Mouse (Mus musculus) gastrocnemius, postnatal 14 days (tissue): ENCODE measurements around the gene Rfx2. TPM values are rescaled to one million over a fixed set of nuclear protein-coding genes. Genes with fewer than 3 reads are reported as not detected.

ENCODE experiments used
- total RNA-seq, 2 experiments: library from RNA; stranded (reverse); gene quantifications; 2 replicates each; pipeline ENCODE4 v1.2.3; 2021

Rfx2 gene
- total RNA-seq, 2 experiments from 2014 or later, result 3.3 to 4.7 TPM

Other genes starting within 250 kb of the Rfx2 start
- 10 to 100 TPM; 25.1 to 34.9 TPM for gene Safb2, start 246.4 kb downstream of the Rfx2 start, total RNA-seq
- 10 to 100 TPM; 39.4 to 46.2 TPM for gene Safb, start 246.2 kb downstream of the Rfx2 start, total RNA-seq
- gene 2410015M20Rik, start 221.2 kb downstream of the Rfx2 start, total RNA-seq, result 100 to 1,000 TPM; 193 to 194 TPM
- 100 to 1,000 TPM; 679 to 780 TPM for gene Rpl36, start 217.6 kb downstream of the Rfx2 start, total RNA-seq
- gene Lonp1, start 204.1 kb downstream of the Rfx2 start, total RNA-seq, result 10 to 100 TPM; 50.3 to 54.5 TPM
- gene Catsperd, start 202.9 kb downstream of the Rfx2 start, total RNA-seq, result not detected
- gene Ranbp3, start 157.7 kb downstream of the Rfx2 start, total RNA-seq, result 10 to 100 TPM; 34.2 to 35.1 TPM
- 100 to 1,000 TPM; 433 to 458 TPM for gene Ndufa11, start 113.2 kb downstream of the Rfx2 start, total RNA-seq
- 1 to 10 TPM; 5.4 to 5.8 TPM for gene Vmac, start 113.0 kb downstream of the Rfx2 start, total RNA-seq
- 1 to 10 TPM in 1 of 2 experiments, under 1 TPM in 1; 0.47 to 1.4 TPM for gene Nrtn, start 73.5 kb downstream of the Rfx2 start, total RNA-seq
- gene Dus3l, start 66.3 kb downstream of the Rfx2 start, total RNA-seq, result 10 to 100 TPM; 12.9 to 13.2 TPM
- gene Prr22, start 60.8 kb downstream of the Rfx2 start, total RNA-seq, result under 1 TPM in 1 of 2 experiments, not detected in 1; 0.14 TPM
- not detected for gene Acsbg2, start 43.4 kb upstream of the Rfx2 start, total RNA-seq
- not detected for gene 1700061G19Rik, start 44.5 kb upstream of the Rfx2 start, total RNA-seq
- 10 to 100 TPM; 13.9 to 17.1 TPM for gene Mllt1, start 104.4 kb upstream of the Rfx2 start, total RNA-seq
- not detected for gene Acer1, start 151.1 kb upstream of the Rfx2 start, total RNA-seq
- gene Clpp, start 159.3 kb upstream of the Rfx2 start, total RNA-seq, result 10 to 100 TPM; 32.7 to 33.3 TPM
- gene Alkbh7, start 166.3 kb upstream of the Rfx2 start, total RNA-seq, result 10 to 100 TPM; 23.3 to 25.2 TPM
- gene Pspn, start 169.0 kb upstream of the Rfx2 start, total RNA-seq, result not detected
- gene Gtf2f1, start 180.3 kb upstream of the Rfx2 start, total RNA-seq, result 10 to 100 TPM; 20.6 to 23.6 TPM
- gene Gm17949, start 180.5 kb upstream of the Rfx2 start, total RNA-seq, result not detected
- gene Khsrp, start 200.5 kb upstream of the Rfx2 start, total RNA-seq, result 10 to 100 TPM; 31.9 to 36.4 TPM
- gene Slc25a41, start 210.6 kb upstream of the Rfx2 start, total RNA-seq, result not detected
- gene Crb3, start 228.1 kb upstream of the Rfx2 start, total RNA-seq, result under 1 TPM; 0.53 to 0.68 TPM
- gene Slc25a23, start 228.8 kb upstream of the Rfx2 start, total RNA-seq, result 10 to 100 TPM; 31.7 to 38.2 TPM
- under 1 TPM; 0.51 to 0.58 TPM for gene Dennd1c, start 247.5 kb upstream of the Rfx2 start, total RNA-seq